Mouse (Mus musculus): ENCODE data around the gene Cacna2d3. TPM values are rescaled to one million over a fixed set of nuclear protein-coding genes. Genes with fewer than 3 reads are reported as not detected.
A peak's percentile ranks its signal among the peaks of the same experiment; 100 is the strongest.

Cacna2d3 gene
- polyA plus RNA-seq, 1 experiment from 2014 or later: 0.39 TPM

DNA sequence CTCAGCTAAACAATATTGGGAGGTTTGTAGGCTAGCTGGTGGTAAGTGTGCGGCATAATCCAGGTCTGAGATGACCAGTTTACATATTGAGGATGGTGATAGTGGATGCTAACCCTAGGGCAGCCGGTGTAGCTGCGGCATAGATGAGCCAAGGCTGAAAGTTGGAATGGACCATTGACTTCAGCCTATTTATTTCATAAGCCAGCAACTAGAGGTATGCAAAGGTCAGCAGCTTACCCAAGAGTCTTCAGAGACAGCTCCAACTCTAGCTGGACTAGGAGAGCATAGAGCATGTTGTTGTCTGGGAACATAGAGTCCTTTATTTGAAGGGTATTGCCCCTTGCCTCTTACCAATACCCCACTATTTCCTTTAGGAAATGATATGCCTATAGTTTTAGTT lies 725.1 kb downstream of the Cacna2d3 start:
- H3K4me1 ChIP-seq (replicated peaks): no peaks in the 10 kb centered on the region
- 91% methylated on average over 3 of the region's 3 CpGs for WGBS
- H3K36me3 ChIP-seq: no peaks in the 10 kb centered on the region
- no peak overlapping the region for H3K4me2 ChIP-seq
- H3K9me3 ChIP-seq (replicated peaks): no peaks in the 10 kb centered on the region
- H3K9ac ChIP-seq: no peak overlapping the region
- no peak for ATAC-seq (replicated peaks; ENCODE audit: insufficient number of reproducible peaks, insufficient read depth, low FRiP score, low read depth)
- no peak overlapping the region for H3K4me3 ChIP-seq
- no peaks in the 10 kb centered on the region for H3K27me3 ChIP-seq
- H3K27ac ChIP-seq: no peak overlapping the region

DNA sequence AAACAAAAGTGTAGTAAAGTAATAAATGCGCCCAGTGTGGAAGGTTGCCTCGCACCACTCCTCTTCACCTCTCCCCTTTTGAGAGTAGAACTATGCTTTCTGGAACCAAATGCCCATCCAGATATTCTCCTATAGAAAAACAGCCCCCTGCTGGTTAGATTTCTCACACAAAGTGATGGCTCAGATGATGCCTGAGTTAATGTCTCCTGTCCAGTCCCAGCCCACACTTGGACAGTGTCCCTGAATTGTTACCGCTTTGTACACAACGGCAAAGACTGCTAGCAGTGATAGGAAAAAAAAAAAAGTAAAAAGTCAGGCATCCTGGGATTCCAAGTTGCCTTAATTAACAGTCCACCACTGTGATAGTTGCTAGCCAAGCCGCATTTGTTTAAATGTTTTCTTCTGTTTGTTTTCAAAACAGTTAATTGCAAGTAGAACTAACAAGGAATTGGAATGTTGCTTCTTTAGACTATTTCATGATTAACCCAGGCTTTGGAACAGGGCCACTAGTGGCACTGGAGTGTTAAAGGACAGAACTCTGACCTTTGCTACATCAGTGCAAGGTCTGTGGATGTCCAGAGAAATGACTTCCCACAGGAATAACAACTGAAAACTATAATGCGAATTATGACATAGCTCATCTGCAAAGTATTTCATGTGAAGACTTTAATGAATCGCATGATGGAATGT lies 733.3 kb downstream of the Cacna2d3 start:
- no peaks in the 10 kb centered on the region for H3K9me3 ChIP-seq (replicated peaks)
- no peaks in the 10 kb centered on the region for H3K27me3 ChIP-seq
- H3K9ac ChIP-seq: no peak overlapping the region
- ATAC-seq (replicated peaks; ENCODE audit: insufficient number of reproducible peaks, insufficient read depth, low FRiP score, low read depth): no peak
- 71% methylated on average over 7 of the region's 7 CpGs for WGBS
- no peak overlapping the region for H3K27ac ChIP-seq
- H3K4me3 ChIP-seq: no peak overlapping the region
- H3K4me1 ChIP-seq (replicated peaks): no peaks in the 10 kb centered on the region
- H3K4me2 ChIP-seq: no peak overlapping the region
- H3K36me3 ChIP-seq: no peaks in the 10 kb centered on the region

DNA sequence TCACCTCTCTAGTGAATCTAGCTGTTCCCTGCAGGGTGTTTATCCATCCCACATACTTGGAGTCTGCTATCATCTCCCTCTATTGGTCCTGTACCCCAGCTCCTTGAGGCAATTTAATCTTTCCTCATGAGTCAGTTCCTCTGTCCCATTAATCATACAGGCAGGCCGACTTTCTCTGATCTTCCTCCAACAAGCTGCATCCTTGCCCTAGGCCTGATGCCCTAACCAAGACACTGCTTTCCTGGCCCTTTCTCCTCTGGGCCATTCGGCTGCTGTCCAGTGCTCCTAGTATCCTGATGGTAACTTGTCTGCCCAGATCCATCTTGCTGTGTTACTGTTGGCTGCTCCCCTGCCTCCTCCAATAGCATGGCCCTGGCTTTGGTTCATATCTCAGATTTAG lies 737.4 kb downstream of the Cacna2d3 start:
- Histone ChIP-seq H3K27me3 (no peaks in the 10 kb centered on the region), H3K36me3 (no peaks in the 10 kb centered on the region), H3K4me1 (replicated peaks) (no peaks in the 10 kb centered on the region), H3K27ac (no peak overlapping the region), H3K9ac (no peak overlapping the region), H3K9me3 (replicated peaks) (no peaks in the 10 kb centered on the region), H3K4me3 (no peak overlapping the region), H3K4me2 (no peak overlapping the region)
- no peak for ATAC-seq (replicated peaks; ENCODE audit: insufficient number of reproducible peaks, insufficient read depth, low FRiP score, low read depth)
- WGBS: 50% methylated on average over 2 of the region's 2 CpGs

DNA sequence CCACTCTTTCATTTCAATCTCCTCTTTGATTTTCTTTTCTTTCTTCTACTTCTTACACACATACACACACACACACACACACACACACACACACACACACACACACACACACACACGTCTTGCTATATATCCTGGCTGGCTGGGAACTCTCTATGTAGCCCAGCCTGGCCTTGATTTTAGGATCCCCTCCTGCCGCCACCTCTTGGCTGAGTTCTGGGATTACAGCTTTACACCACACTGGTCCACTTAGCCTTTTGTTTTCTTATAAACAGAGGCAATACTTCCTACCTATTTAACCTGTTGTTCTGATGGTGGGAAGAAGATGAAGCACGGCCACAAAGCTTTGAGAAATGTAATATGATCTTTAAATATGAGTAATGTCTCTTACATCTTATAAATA lies 741.2 kb downstream of the Cacna2d3 start:
- H3K36me3 ChIP-seq: no peaks in the 10 kb centered on the region
- 64% methylated on average over 3 of the region's 3 CpGs for WGBS
- H3K4me2 ChIP-seq: no peak overlapping the region
- no peak for ATAC-seq (replicated peaks; ENCODE audit: insufficient number of reproducible peaks, insufficient read depth, low FRiP score, low read depth)
- H3K27me3 ChIP-seq: no peaks in the 10 kb centered on the region
- H3K4me3 ChIP-seq: no peak overlapping the region
- no peak overlapping the region for H3K27ac ChIP-seq
- H3K4me1 ChIP-seq (replicated peaks): peaks cover 4% of the 10 kb centered on the region; the same call in 1 of the 2 replicates
- no peaks in the 10 kb centered on the region for H3K9me3 ChIP-seq (replicated peaks)
- H3K9ac ChIP-seq: no peak overlapping the region

DNA sequence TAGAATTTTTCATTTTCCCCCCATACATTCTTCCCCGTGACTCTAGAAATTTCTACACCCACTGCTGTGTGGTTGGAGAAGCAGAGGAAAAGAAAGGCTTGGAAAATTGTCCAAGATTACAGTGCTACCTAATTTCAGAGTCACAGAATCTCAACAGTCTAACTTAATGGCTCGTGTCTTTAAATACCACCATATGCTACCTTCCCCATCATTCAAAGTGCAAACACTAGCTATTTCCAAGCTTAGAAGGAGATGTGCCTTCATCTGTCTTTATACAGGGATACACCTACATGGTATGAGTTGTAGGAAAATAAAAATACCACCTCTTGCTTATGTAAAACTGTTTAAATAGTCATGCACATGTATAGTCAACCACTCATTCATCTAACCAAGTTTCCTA lies 742.4 kb downstream of the Cacna2d3 start:
- Histone ChIP-seq H3K4me3 (no peak overlapping the region), H3K4me2 (no peak overlapping the region), H3K27me3 (no peaks in the 10 kb centered on the region), H3K36me3 (no peaks in the 10 kb centered on the region), H3K9ac (no peak overlapping the region), H3K4me1 (replicated peaks) (peaks cover 4% of the 10 kb centered on the region; the same call in 1 of the 2 replicates), H3K27ac (no peak overlapping the region), H3K9me3 (replicated peaks) (no peaks in the 10 kb centered on the region)
- 90% methylated on average over 2 of the region's 2 CpGs for WGBS
- ATAC-seq (replicated peaks; ENCODE audit: insufficient number of reproducible peaks, insufficient read depth, low FRiP score, low read depth): no peak

DNA sequence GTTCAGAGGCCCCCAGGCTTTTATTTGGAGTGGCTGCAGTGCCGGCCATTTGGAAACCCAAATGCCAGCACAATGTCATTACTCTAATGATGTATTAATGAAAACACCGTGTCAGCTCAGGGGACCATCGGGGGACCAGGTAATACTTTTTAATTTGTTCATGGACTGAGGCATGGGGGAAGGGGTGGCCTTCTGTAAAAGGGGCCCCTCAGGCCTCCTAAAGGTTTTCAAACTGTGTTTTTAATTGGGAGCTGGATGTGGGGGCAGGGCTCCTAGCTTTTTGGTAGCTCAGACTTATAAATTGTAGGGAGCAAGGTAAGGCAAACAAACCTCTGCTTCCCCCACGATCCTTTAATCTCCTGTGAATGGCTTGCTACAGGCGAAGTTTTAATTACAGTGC lies 749.0 kb downstream of the Cacna2d3 start:
- H3K4me2 ChIP-seq: no peak overlapping the region
- WGBS: 59% methylated on average over 5 of the region's 5 CpGs
- ATAC-seq (replicated peaks; ENCODE audit: insufficient number of reproducible peaks, insufficient read depth, low FRiP score, low read depth): no peak

DNA sequence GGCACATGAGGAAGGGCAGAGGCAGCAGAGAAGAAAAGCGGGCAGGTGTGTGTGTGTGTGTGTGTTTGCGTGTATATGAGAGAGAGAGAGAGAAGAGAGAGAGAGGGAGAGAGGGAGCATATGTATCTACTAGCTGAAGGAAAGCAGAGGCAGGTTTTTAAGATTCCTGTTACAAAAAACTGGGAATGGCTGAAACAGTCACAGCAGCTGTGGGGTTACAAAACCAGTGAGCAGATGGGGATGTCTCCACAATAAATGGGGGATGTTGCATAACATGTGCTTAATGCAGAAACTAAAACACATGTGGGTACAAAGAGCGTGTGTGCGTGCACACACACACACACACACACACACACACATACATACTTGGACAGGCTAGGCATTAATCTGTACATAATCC lies 752.4 kb downstream of the Cacna2d3 start:
- H3K27ac ChIP-seq: no peak overlapping the region
- H3K9me3 ChIP-seq (replicated peaks): no peaks in the 10 kb centered on the region
- ATAC-seq (replicated peaks; ENCODE audit: insufficient number of reproducible peaks, insufficient read depth, low FRiP score, low read depth): no peak
- no peak overlapping the region for H3K4me3 ChIP-seq
- H3K27me3 ChIP-seq: no peaks in the 10 kb centered on the region
- H3K4me2 ChIP-seq: no peak overlapping the region
- no peaks in the 10 kb centered on the region for H3K4me1 ChIP-seq (replicated peaks)
- WGBS: 91% methylated on average over 4 of the region's 4 CpGs
- no peaks in the 10 kb centered on the region for H3K36me3 ChIP-seq
- no peak overlapping the region for H3K9ac ChIP-seq

More for the DNA sequence above, 749.0 kb downstream of the Cacna2d3 start:
- Histone ChIP-seq H3K36me3 (no peaks in the 10 kb centered on the region), H3K9ac (no peak overlapping the region), H3K4me3 (no peak overlapping the region), H3K27me3 (no peaks in the 10 kb centered on the region), H3K4me1 (replicated peaks) (no peaks in the 10 kb centered on the region), H3K9me3 (replicated peaks) (no peaks in the 10 kb centered on the region), H3K27ac (no peak overlapping the region)

DNA sequence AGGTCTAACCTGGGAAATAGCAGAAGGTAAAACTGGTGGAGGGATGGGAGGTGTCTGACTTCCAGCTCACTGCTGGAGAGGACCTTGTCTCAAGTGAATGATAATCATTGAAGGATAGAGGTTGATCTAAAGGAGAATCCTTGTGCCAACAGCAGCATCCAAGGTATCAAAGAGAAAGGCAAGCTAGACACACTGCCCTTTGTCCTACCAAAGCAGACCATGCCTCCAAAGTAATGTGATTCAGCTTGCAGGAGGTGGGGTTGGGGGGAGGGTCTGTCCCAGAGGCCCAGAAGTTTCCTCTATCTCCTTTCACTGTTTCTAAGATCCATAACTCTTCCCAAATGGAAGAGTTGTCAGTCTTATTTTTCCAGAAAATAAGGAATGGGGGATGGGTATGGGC lies 754.8 kb downstream of the Cacna2d3 start:
- no peaks in the 10 kb centered on the region for H3K4me1 ChIP-seq (replicated peaks)
- no peak overlapping the region for H3K27ac ChIP-seq
- H3K9ac ChIP-seq: no peak overlapping the region
- no peak overlapping the region for H3K4me2 ChIP-seq
- no peak for ATAC-seq (replicated peaks; ENCODE audit: insufficient number of reproducible peaks, insufficient read depth, low FRiP score, low read depth)
- no peak overlapping the region for H3K4me3 ChIP-seq
- no peaks in the 10 kb centered on the region for H3K9me3 ChIP-seq (replicated peaks)
- no peaks in the 10 kb centered on the region for H3K36me3 ChIP-seq
- H3K27me3 ChIP-seq: no peaks in the 10 kb centered on the region

DNA sequence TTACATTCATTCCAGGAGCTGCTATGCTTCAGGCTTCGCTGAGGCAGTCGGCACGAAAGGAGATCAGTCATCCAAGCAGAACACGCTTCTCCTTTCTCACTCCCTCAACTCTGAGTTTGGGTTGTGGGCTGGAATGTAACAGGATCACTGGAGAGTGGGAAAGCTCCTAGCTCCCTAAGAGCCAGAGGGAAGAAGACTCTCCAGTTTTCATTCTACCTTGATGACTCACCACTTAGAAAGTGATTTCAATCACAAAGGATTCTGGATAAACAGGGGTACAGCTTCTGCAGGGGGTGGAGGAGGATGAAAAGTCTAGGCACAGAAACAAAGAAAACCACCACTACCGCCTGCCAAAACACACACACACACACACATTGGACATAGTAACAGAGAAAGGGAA lies 760.3 kb downstream of the Cacna2d3 start:
- Histone ChIP-seq H3K4me2 (no peak overlapping the region), H3K9me3 (replicated peaks) (no peaks in the 10 kb centered on the region), H3K36me3 (no peaks in the 10 kb centered on the region), H3K4me1 (replicated peaks) (peaks cover 15% of the 10 kb centered on the region), H3K27ac (no peak overlapping the region), H3K27me3 (no peaks in the 10 kb centered on the region), H3K4me3 (no peak overlapping the region), H3K9ac (no peak overlapping the region)
- no peak for ATAC-seq (replicated peaks; ENCODE audit: insufficient number of reproducible peaks, insufficient read depth, low FRiP score, low read depth)
- WGBS: 79% methylated on average over 5 of the region's 5 CpGs

DNA sequence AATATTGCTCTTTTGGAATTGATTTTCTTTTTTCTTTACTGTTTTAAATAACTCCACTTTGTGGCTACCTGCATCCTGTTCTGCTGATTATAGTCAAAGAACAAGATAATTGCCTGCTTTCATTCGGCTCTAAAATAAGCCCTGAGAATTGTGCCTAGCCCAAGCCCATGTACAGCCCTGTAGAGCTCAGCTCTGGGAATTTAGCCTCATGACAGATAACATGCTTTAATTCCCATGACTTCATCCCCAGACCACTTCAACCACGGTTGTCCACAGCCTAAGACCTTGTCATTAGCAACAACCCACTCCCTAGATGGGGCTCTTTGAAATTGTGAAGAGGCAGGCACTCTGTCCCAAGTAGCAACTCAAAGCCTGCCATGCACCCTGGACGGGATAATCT lies 762.6 kb downstream of the Cacna2d3 start:
- peaks cover 15% of the 10 kb centered on the region for H3K4me1 ChIP-seq (replicated peaks)
- H3K9ac ChIP-seq: no peak overlapping the region
- no peaks in the 10 kb centered on the region for H3K36me3 ChIP-seq
- peak; percentile 73 for ATAC-seq (replicated peaks; ENCODE audit: insufficient number of reproducible peaks, insufficient read depth, low FRiP score, low read depth)
- H3K9me3 ChIP-seq (replicated peaks): no peaks in the 10 kb centered on the region
- H3K27me3 ChIP-seq: no peaks in the 10 kb centered on the region
- peak overlapping the region; percentile 46 for H3K27ac ChIP-seq
- no peak overlapping the region for H3K4me3 ChIP-seq
- no peak overlapping the region for H3K4me2 ChIP-seq
- WGBS: 16% methylated on average over 3 of the region's 3 CpGs

DNA sequence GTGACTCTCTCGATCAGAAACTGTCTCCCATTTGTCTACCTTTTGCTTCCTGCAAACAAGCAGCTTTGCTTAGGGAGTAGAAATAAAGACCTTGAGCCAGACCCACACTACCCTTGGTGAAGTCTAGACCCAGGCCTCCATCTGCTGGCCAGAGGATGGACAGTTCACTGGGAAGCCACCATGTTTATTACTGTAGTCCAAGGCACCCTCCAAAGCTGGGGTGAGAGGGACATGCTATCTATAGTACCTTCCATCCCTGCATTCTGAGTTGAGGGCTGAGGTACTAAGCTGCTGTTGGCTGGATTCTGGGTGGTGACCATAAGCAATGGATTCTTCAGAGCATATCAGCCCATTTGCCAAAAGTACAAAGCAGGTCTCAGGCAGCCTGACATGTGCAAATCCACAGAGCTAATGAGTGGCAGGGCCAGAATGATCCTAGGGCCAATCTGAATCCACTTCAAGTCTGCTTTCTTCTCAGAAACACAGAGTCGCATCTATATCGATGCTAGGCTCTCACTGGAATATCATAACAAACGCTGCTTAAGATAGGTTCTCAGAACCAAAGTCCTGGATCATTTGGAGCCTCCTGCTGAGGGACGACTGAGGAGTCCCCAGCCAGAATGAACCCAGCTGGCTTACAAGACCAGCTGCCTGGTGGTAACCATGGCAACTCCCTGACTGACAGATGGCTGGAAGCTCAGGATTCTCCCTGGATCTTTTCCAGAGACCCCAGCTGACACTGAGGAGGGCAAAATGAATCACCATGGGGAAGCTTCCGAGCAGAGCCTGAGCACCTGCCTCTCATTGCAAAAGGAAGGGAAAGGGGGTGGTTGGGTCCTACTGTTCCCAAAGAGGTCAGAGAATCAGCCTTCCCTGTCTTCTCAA lies 763.3 kb downstream of the Cacna2d3 start:
- no peak for ATAC-seq (replicated peaks; ENCODE audit: insufficient number of reproducible peaks, insufficient read depth, low FRiP score, low read depth)
- 25% methylated on average over 6 of the region's 6 CpGs for WGBS
- Histone ChIP-seq H3K9ac (no peak overlapping the region), H3K27me3 (no peaks in the 10 kb centered on the region), H3K9me3 (replicated peaks) (no peaks in the 10 kb centered on the region), H3K27ac (peak overlapping the region; percentile 46), H3K36me3 (no peaks in the 10 kb centered on the region), H3K4me1 (replicated peaks) (peaks cover 15% of the 10 kb centered on the region), H3K4me3 (no peak overlapping the region), H3K4me2 (no peak overlapping the region)

DNA sequence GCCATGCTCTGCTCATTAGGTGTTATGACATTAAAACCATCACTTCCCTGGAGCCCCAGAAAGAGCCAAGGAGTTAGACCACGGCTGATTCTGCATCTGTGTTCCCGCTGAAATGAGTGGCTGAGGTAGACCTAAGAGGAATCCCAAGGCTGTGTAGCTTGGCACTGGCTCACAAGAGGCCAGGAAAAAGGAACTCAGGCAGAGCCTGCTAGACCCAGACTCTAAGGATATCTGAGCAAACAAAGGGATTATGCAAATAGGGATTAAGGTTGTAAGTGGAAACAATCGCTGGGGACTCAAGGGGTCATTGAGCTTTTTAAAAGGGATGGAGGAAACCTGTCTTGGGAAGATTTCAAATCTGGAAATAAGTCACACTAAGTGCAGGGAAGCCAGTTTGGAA lies 766.5 kb downstream of the Cacna2d3 start:
- Histone ChIP-seq H3K27me3 (peaks cover 5% of the 10 kb centered on the region; the same call in 1 of the 2 replicates), H3K4me1 (replicated peaks) (peaks cover 15% of the 10 kb centered on the region), H3K27ac (no peak overlapping the region), H3K4me3 (no peak overlapping the region), H3K36me3 (no peaks in the 10 kb centered on the region), H3K9ac (no peak overlapping the region), H3K9me3 (replicated peaks) (no peaks in the 10 kb centered on the region), H3K4me2 (no peak overlapping the region)
- ATAC-seq (replicated peaks; ENCODE audit: insufficient number of reproducible peaks, insufficient read depth, low FRiP score, low read depth): no peak
- WGBS: 12% methylated on average over 3 of the region's 3 CpGs

All from heart, embryonic 15.5 days (tissue).